Mouse (Mus musculus) spleen, adult 12 weeks (tissue): Measurements from ENCODE around the gene Asz1.

Experiments
- DNase-seq: peaks from one replicate; pipeline ENCODE4 v3.0.0; 2022; ENCODE audit warnings: low spot score

The Asz1 gene

GRCm38 (mm10) chr6:18002065-18002464 is 106.8 kb downstream of the Asz1 start:
- DNase-seq, result no peak
